Mouse (Mus musculus) limb, embryonic 14.5 days (tissue): Measurements from ENCODE around the gene Tmem94. TPM values are rescaled to one million over a fixed set of nuclear protein-coding genes. Genes with fewer than 3 reads are reported as not detected.

Experiments used
- ATAC-seq: fragments of 200-750 bp; cut with Nextera tagmentation; 2 replicates; pipeline ENCODE4 v1.8.0; 2017; ENCODE audit warnings: low read depth, moderate number of reproducible peaks, moderate TSS enrichment; ENCODE audit not compliant: low FRiP score
- DNase-seq: peaks from one replicate; pipeline ENCODE4 v3.0.0-alpha.2; 2015; ENCODE audit warnings: low spot score
- H3K27ac ChIP-seq: fragments of 300-500 bp; sonication (generic); replicated peaks from 2 replicates; pipeline ENCODE4 v1.5.1; 2014; ENCODE audit warnings: low read depth, mild to moderate bottlenecking, low read length, moderate library complexity, mixed read lengths
- H3K27me3 ChIP-seq: fragments of 300-500 bp; sonication (generic); 2 replicates; pipeline ENCODE4 v1.6.1; 2014; ENCODE audit warnings: low read length, mixed read lengths; ENCODE audit not compliant: control insufficient read depth, insufficient read depth
- H3K36me3 ChIP-seq: fragments of 300-500 bp; sonication (generic); 2 replicates; pipeline ENCODE4 v1.6.1; 2014; ENCODE audit warnings: mild to moderate bottlenecking, low read length, moderate library complexity, mixed read lengths; ENCODE audit not compliant: control insufficient read depth, insufficient read depth
- H3K4me1 ChIP-seq: fragments of 300-500 bp; sonication (generic); 2 replicates; pipeline ENCODE4 v1.6.1; 2014; ENCODE audit warnings: antibody characterized with exemption, low read length, mixed read lengths; ENCODE audit not compliant: control insufficient read depth, insufficient read depth
- H3K4me2 ChIP-seq: fragments of 300-500 bp; sonication (generic); replicated peaks from 2 replicates; pipeline ENCODE4 v1.6.1; 2014; ENCODE audit warnings: low read depth, mild to moderate bottlenecking, low read length, moderate library complexity; ENCODE audit not compliant: severe bottlenecking
- H3K4me3 ChIP-seq: fragments of 300-500 bp; sonication (generic); replicated peaks from 2 replicates; pipeline ENCODE4 v1.5.1; 2014; ENCODE audit warnings: low read length
- H3K9ac ChIP-seq: fragments of 300-500 bp; sonication (generic); 2 replicates; pipeline ENCODE4 v1.6.1; 2014; ENCODE audit warnings: mild to moderate bottlenecking, low read depth, low read length, moderate library complexity; ENCODE audit not compliant: severe bottlenecking
- H3K9me3 ChIP-seq: fragments of 300-500 bp; sonication (generic); 2 replicates; pipeline ENCODE4 v1.6.1; 2016; ENCODE audit warnings: low read length; ENCODE audit not compliant: control insufficient read depth
- POLR2A ChIP-seq: fragments of 200-500 bp; IDR thresholded peaks from 2 replicates; pipeline ENCODE4 v1.8.0; 2012; ENCODE audit warnings: inconsistent platforms, mild to moderate bottlenecking, moderate library complexity, borderline replicate concordance; ENCODE audit not compliant: insufficient read depth, insufficient read length; ENCODE audit errors: extremely low read depth
- WGBS: fragments of 180-500 bp; shearing (Covaris S2); extraction: QIAGEN DNeasy Blood & Tissue Kit; methylation state at CpG from one replicate; pipeline ENCODE4 v1.1.7; 2014; 5-methylcytosine and 5-hydroxymethylcytosine counted together
- microRNA-seq: library from miRNA; unstranded; fragments of <30 nt; microRNA quantifications from one replicate; pipeline ENCODE4, GENCODE M21; 2016
- polyA plus RNA-seq, 2 experiments: library from polyadenylated mRNA; depleted of rRNA in 1 of 2; stranded (reverse) in 1 of 2; unstranded in 1 of 2; fragments of >200 nt; fragmentation: Nextera tagmentation in 1 of 2; extraction: Ambion mirVana in 1 of 2; gene quantifications; 2 replicates each; pipeline versions ENCODE4 v1.2.1 to v1.2.3; 2012 to 2014

Gene Tmem94
- polyA plus RNA-seq, 2 experiments, result 17.9 to 46.8 TPM

DNA sequence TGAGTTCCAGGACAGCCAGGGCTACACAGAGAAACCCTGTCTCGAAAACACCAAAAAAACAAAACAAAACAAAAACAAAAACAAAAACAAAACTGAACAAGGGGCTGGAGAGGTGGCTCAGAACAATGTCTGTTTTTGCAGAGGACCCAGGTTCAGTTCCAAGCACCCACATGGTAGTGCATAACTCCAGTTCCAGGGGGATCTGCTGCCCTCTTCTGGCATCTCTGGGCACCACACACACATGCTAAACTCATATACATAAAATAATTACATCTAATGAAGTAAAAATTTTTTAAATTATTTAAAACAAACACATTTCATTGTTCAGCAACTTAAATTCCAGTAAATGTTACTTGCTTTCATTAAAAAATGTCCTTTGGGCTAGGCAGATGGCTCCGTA, 80.6 kb downstream of the Tmem94 start:
- 86% methylated on average over 2 of the region's 2 CpGs for WGBS
- Histone ChIP-seq H3K4me1 (peaks cover 7% of the 10 kb centered on the region; the same call in 1 of the 2 replicates), H3K4me2 (no peak overlapping the region), H3K27me3 (no peaks in the 10 kb centered on the region), H3K9me3 (no peaks in the 10 kb centered on the region), H3K4me3 (no peak overlapping the region), H3K36me3 (peaks cover 1% of the 10 kb centered on the region; the same call in 1 of the 2 replicates), H3K27ac (no peak overlapping the region), H3K9ac (no peak overlapping the region)
- DNase-seq, result no peak
- no peak for ATAC-seq
- TF ChIP-seq POLR2A, result no peak

Small RNA genes lying within 50 kb of the gene (microRNA-seq; reads per million reads assigned to microRNA genes)
- not detected for gene Mir5621

Other genes with a start within 250 kb of the Tmem94 start
- 543 and 563 TPM in 2 replicates for gene Sumo2, start 229.2 kb upstream of the Tmem94 start, polyA plus RNA-seq (2012; rRNA removed)
- gene Sumo2, start 229.2 kb upstream of the Tmem94 start, polyA plus RNA-seq (2014; fragmentation: Nextera tagmentation; extraction: Ambion mirVana), result 942 and 968 TPM in 2 replicates
- gene Nup85, start 201.0 kb upstream of the Tmem94 start, polyA plus RNA-seq (2012; rRNA removed), result 184 and 187 TPM in 2 replicates
- gene Nup85, start 201.0 kb upstream of the Tmem94 start, polyA plus RNA-seq (2014; fragmentation: Nextera tagmentation; extraction: Ambion mirVana), result 144 and 148 TPM in 2 replicates
- 40.2 and 47.4 TPM in 2 replicates for gene Mrps7, start 161.5 kb upstream of the Tmem94 start, polyA plus RNA-seq (2012; rRNA removed)
- 86.6 and 89.0 TPM in 2 replicates for gene Mrps7, start 161.5 kb upstream of the Tmem94 start, polyA plus RNA-seq (2014; fragmentation: Nextera tagmentation; extraction: Ambion mirVana)
- 39.5 and 48.2 TPM in 2 replicates for gene Gga3, start 161.4 kb upstream of the Tmem94 start, polyA plus RNA-seq (2012; rRNA removed)
- 17.7 and 19.1 TPM in 2 replicates for gene Gga3, start 161.4 kb upstream of the Tmem94 start, polyA plus RNA-seq (2014; fragmentation: Nextera tagmentation; extraction: Ambion mirVana)
- gene Mif4gd, start 152.5 kb upstream of the Tmem94 start, polyA plus RNA-seq (2012; rRNA removed), result 34.2 and 36.1 TPM in 2 replicates
- 23.1 and 23.5 TPM in 2 replicates for gene Mif4gd, start 152.5 kb upstream of the Tmem94 start, polyA plus RNA-seq (2014; fragmentation: Nextera tagmentation; extraction: Ambion mirVana)
- 30.7 and 36.3 TPM in 2 replicates for gene Slc25a19, start 137.1 kb upstream of the Tmem94 start, polyA plus RNA-seq (2012; rRNA removed)
- gene Slc25a19, start 137.1 kb upstream of the Tmem94 start, polyA plus RNA-seq (2014; fragmentation: Nextera tagmentation; extraction: Ambion mirVana), result 20.9 and 26.9 TPM in 2 replicates
- 61.5 and 62.7 TPM in 2 replicates for gene Grb2, start 56.8 kb upstream of the Tmem94 start, polyA plus RNA-seq (2012; rRNA removed)
- 53.8 and 58.0 TPM in 2 replicates for gene Grb2, start 56.8 kb upstream of the Tmem94 start, polyA plus RNA-seq (2014; fragmentation: Nextera tagmentation; extraction: Ambion mirVana)
- gene Caskin2, start 48.2 kb downstream of the Tmem94 start, polyA plus RNA-seq (2012; rRNA removed), result 34.6 and 44.7 TPM in 2 replicates
- 17.3 and 21.2 TPM in 2 replicates for gene Caskin2, start 48.2 kb downstream of the Tmem94 start, polyA plus RNA-seq (2014; fragmentation: Nextera tagmentation; extraction: Ambion mirVana)
- gene Tsen54, start 49.3 kb downstream of the Tmem94 start, polyA plus RNA-seq (2012; rRNA removed), result 32.6 and 40.0 TPM in 2 replicates
- 28.1 and 30.2 TPM in 2 replicates for gene Tsen54, start 49.3 kb downstream of the Tmem94 start, polyA plus RNA-seq (2014; fragmentation: Nextera tagmentation; extraction: Ambion mirVana)
- 11.2 and 12.6 TPM in 2 replicates for gene Llgl2, start 58.6 kb downstream of the Tmem94 start, polyA plus RNA-seq (2012; rRNA removed)
- 12.3 and 13.3 TPM in 2 replicates for gene Llgl2, start 58.6 kb downstream of the Tmem94 start, polyA plus RNA-seq (2014; fragmentation: Nextera tagmentation; extraction: Ambion mirVana)
- 0.55 and 1.3 TPM in 2 replicates for gene Myo15b, start 93.0 kb downstream of the Tmem94 start, polyA plus RNA-seq (2012; rRNA removed)
- gene Myo15b, start 93.0 kb downstream of the Tmem94 start, polyA plus RNA-seq (2014; fragmentation: Nextera tagmentation; extraction: Ambion mirVana), result 0.54 and 0.56 TPM in 2 replicates
- gene Smim5, start 134.5 kb downstream of the Tmem94 start, polyA plus RNA-seq (2012; rRNA removed), result 9.8 and 10.5 TPM in 2 replicates
- gene Smim5, start 134.5 kb downstream of the Tmem94 start, polyA plus RNA-seq (2014; fragmentation: Nextera tagmentation; extraction: Ambion mirVana), result 16.0 and 17.5 TPM in 2 replicates
- gene Smim6, start 146.6 kb downstream of the Tmem94 start, polyA plus RNA-seq (2012; rRNA removed), result 0.52 and 0.77 TPM in 2 replicates
- gene Smim6, start 146.6 kb downstream of the Tmem94 start, polyA plus RNA-seq (2014; fragmentation: Nextera tagmentation; extraction: Ambion mirVana), result 0.83 and 0.89 TPM in 2 replicates
- gene Sap30bp, start 167.8 kb downstream of the Tmem94 start, polyA plus RNA-seq (2012; rRNA removed), result 35.6 and 52.6 TPM in 2 replicates
- gene Sap30bp, start 167.8 kb downstream of the Tmem94 start, polyA plus RNA-seq (2014; fragmentation: Nextera tagmentation; extraction: Ambion mirVana), result 36.6 and 36.9 TPM in 2 replicates
- gene Recql5, start 168.0 kb downstream of the Tmem94 start, polyA plus RNA-seq (2012; rRNA removed), result 27.9 and 28.0 TPM in 2 replicates
- 16.1 and 18.3 TPM in 2 replicates for gene Recql5, start 168.0 kb downstream of the Tmem94 start, polyA plus RNA-seq (2014; fragmentation: Nextera tagmentation; extraction: Ambion mirVana)
- 11.3 and 11.6 TPM in 2 replicates for gene Itgb4, start 209.3 kb downstream of the Tmem94 start, polyA plus RNA-seq (2012; rRNA removed)
- 12.5 TPM in 2 replicates for gene Itgb4, start 209.3 kb downstream of the Tmem94 start, polyA plus RNA-seq (2014; fragmentation: Nextera tagmentation; extraction: Ambion mirVana)
- 115 and 139 TPM in 2 replicates for gene Galk1, start 247.3 kb downstream of the Tmem94 start, polyA plus RNA-seq (2012; rRNA removed)
- gene Galk1, start 247.3 kb downstream of the Tmem94 start, polyA plus RNA-seq (2014; fragmentation: Nextera tagmentation; extraction: Ambion mirVana), result 162 and 164 TPM in 2 replicates